Comparison of ENCODE assay signal across 8 mouse cellular contexts in genomic region chr5:3801672-3802432, GRCm38 (mm10). TPM values are rescaled to one million over a fixed set of nuclear protein-coding genes. Genes with fewer than 3 reads are reported as not detected.
A peak's percentile ranks its signal among the peaks of the same experiment; 100 is the strongest.
DNase-seq lines count a peak whose midpoint lies in the region; ATAC-seq and TF ChIP-seq lines count a peak whose summit lies in the region.

No protein-coding gene starts in this region.

- peak overlapping the region; percentile 99 for H3K4me3 ChIP-seq in bone marrow, adult 2 months (replicated peaks; ENCODE audit: control insufficient read depth, low read depth, low read length)
- peak overlapping the region; percentile 89 for H3K4me3 ChIP-seq in liver, postnatal 0 days (ENCODE audit: low read depth, low read length)

- H3K27ac ChIP-seq in bone marrow, adult 2 months (ENCODE audit: control insufficient read depth, insufficient read depth, low read depth, low read length, poor library complexity), result peak overlapping the region; percentile 97
- peak overlapping the region; percentile 84 for H3K27ac ChIP-seq in liver, postnatal 0 days (ENCODE audit: low read depth)

- WGBS in bone marrow, adult 2 months, result 3% methylated on average over 18 of the region's 18 CpGs
- WGBS in liver, postnatal 0 days (ENCODE audit: insufficient replicate concordance), result 5% methylated on average over 18 of the region's 18 CpGs

- H3K9ac ChIP-seq in liver, postnatal 0 days (replicated peaks), result peak overlapping the region; percentile 89

- DNase-seq in left cerebral cortex, postnatal 25 days (ENCODE audit: low spot score in 2 of 2), result peak; percentile 25 to 33
- DNase-seq in left cerebral cortex, adult 8-10 months (ENCODE audit: low spot score in 2 of 2), result no peak
- DNase-seq in forelimb bud, embryonic 11.5 days (ENCODE audit: low read depth, low spot score), result peak; percentile 10
- no peak for DNase-seq in liver, postnatal 0 days
- DNase-seq in thymus, postnatal 14 days, result no peak
- DNase-seq in spleen, postnatal 14 days (ENCODE audit: low spot score in 2 of 2), result no peak
- DNase-seq in frontal cortex, postnatal 25 days (ENCODE audit: low spot score in 2 of 2), result no peak

- peak overlapping the region; percentile 87 for H3K4me2 ChIP-seq in liver, postnatal 0 days (ENCODE audit: low read depth, low read length)

- no peaks in the 10 kb centered on the region for H3K9me3 ChIP-seq in liver, postnatal 0 days (ENCODE audit: low read length)

- H3K27me3 ChIP-seq in liver, postnatal 0 days (ENCODE audit: insufficient read depth, low read length), result no peaks in the 10 kb centered on the region

- ATAC-seq in liver, postnatal 0 days, result peak; percentile 0; the same call in 1 of the 2 replicates

- H3K36me3 ChIP-seq in liver, postnatal 0 days (replicated peaks; ENCODE audit: insufficient read depth, low read length), result no peaks in the 10 kb centered on the region

- no peak for TF ChIP-seq EP300 in liver, postnatal 0 days (IDR thresholded peaks at IDR 0.05; ENCODE audit: low read depth)

- intact Hi-C loops in left cerebral cortex, postnatal 25 days (cut with DNase I), result loop anchor here (2.0 kb wide), 1 partner anchor 155 kb away; no protein-coding TSS in a partner anchor

- no peak for TF ChIP-seq CTCF in bone marrow, adult 2 months (IDR thresholded peaks at IDR 0.05; ENCODE audit: control insufficient read depth, insufficient read depth, low read length)
- TF ChIP-seq CTCF in liver, postnatal 0 days (IDR thresholded peaks at IDR 0.05; ENCODE audit: low read depth), result no peak

- H3K4me1 ChIP-seq in bone marrow, adult 2 months (ENCODE audit: control insufficient read depth, insufficient read depth, low read length), result peaks cover 1% of the 10 kb centered on the region
- H3K4me1 ChIP-seq in liver, postnatal 0 days (ENCODE audit: insufficient read depth), result peaks cover 15% of the 10 kb centered on the region

- TF ChIP-seq POLR2A in bone marrow, adult 2 months (IDR thresholded peaks at IDR 0.05; ENCODE audit: borderline replicate concordance, control insufficient read depth, low read depth, low read length), result no peak

RNA-seq across cellular contexts. Expression of gene Ankib1, which starts 0.9 kb away (rescaled TPM):
- total RNA-seq in left cerebral cortex, postnatal 25 days (2021), result 10 to 100 TPM; 87.9 to 89.0 TPM
- 100 to 1,000 TPM; 114 to 143 (median 129) TPM for total RNA-seq in left cerebral cortex, adult 8-10 months (2022)
- polyA plus RNA-seq in bone marrow, adult 2 months (2011; ENCODE audit: insufficient read depth, insufficient read length, low replicate concordance, missing spikeins), result 9.6 and 10.1 TPM in 2 replicates
- polyA plus RNA-seq in liver, postnatal 0 days (2015; fragmentation: Nextera tagmentation; extraction: Ambion mirVana), result 2.6 and 2.9 TPM in 2 replicates

RNA-seq across cellular contexts. Expression of gene Krit1, which starts 1.1 kb away (rescaled TPM):
- total RNA-seq in left cerebral cortex, postnatal 25 days (2021), result 10 to 100 TPM; 52.1 to 61.9 TPM
- total RNA-seq in left cerebral cortex, adult 8-10 months (2022), result 10 to 100 TPM; 45.9 to 51.3 (median 48.4) TPM
- 21.5 and 32.2 TPM in 2 replicates for polyA plus RNA-seq in bone marrow, adult 2 months (2011; ENCODE audit: insufficient read depth, insufficient read length, low replicate concordance, missing spikeins)
- polyA plus RNA-seq in liver, postnatal 0 days (2015; fragmentation: Nextera tagmentation; extraction: Ambion mirVana), result 10.5 and 12.7 TPM in 2 replicates

RNA-seq across cellular contexts. Expression of gene Lrrd1, which starts 43.1 kb away (rescaled TPM):
- total RNA-seq in left cerebral cortex, postnatal 25 days (2021), result under 1 TPM in 1 of 2 experiments, not detected in 1; 0.14 TPM
- total RNA-seq in left cerebral cortex, adult 8-10 months (2022), result under 1 TPM in 3 of 4 experiments, not detected in 1; 0.14 to 0.40 (median 0.28) TPM
- polyA plus RNA-seq in bone marrow, adult 2 months (2011; ENCODE audit: insufficient read depth, insufficient read length, low replicate concordance, missing spikeins), result not detected in 2 replicates
- polyA plus RNA-seq in liver, postnatal 0 days (2015; fragmentation: Nextera tagmentation; extraction: Ambion mirVana), result not detected in 2 replicates

Comparison
In these comparisons a context has a peak if more than half of its experiments do, and no peak if none do; other contexts are left out.
1. DNase-seq: peak in left cerebral cortex, postnatal 25 days (2 of 2) and forelimb bud, embryonic 11.5 days (single experiment); none in left cerebral cortex, adult 8-10 months (0 of 2), liver, postnatal 0 days (single experiment), thymus, postnatal 14 days (single experiment), spleen, postnatal 14 days (0 of 2) and frontal cortex, postnatal 25 days (0 of 2).